Mouse (Mus musculus): Measurements from ENCODE around the gene Rplp1. TPM values are rescaled to one million over a fixed set of nuclear protein-coding genes. Genes with fewer than 3 reads are reported as not detected.

Gene Rplp1
- total and polyA plus RNA-seq, 3 experiments, result 1,490 to 4,232 (median 1,640) TPM

GRCm38 (mm10) chr9:61941054-61941453 lies 26.7 kb upstream of the Rplp1 start:
- Histone ChIP-seq H3K4me3 (no peak overlapping the region), H3K79me2 (replicated peaks; ENCODE audit: control insufficient read depth, insufficient read depth, low read length) (no peaks in the 10 kb centered on the region), H3K9ac (ENCODE audit: low read depth, low read length) (no peak overlapping the region), H3K4me1 (ENCODE audit: control insufficient read depth, insufficient read depth, low read length) (no peaks in the 10 kb centered on the region), H3K36me3 (ENCODE audit: control insufficient read depth, insufficient read depth, low read length) (no peaks in the 10 kb centered on the region), H3K27ac (no peak overlapping the region), H3K27me3 (ENCODE audit: control insufficient read depth, insufficient read depth, low read length) (no peaks in the 10 kb centered on the region; the same call in 1 of the 2 replicates)
- TF ChIP-seq POLR2A (IDR thresholded peaks at IDR 0.05; ENCODE audit: insufficient read depth, low read depth, low read length), result no peak
- no peak for TF ChIP-seq EP300 (IDR thresholded peaks at IDR 0.05; ENCODE audit: insufficient read depth, low read depth, low read length)
- TF ChIP-seq CTCF (IDR thresholded peaks at IDR 0.05), result no peak
- DNase-seq, result no peak
- WGBS, result 49% methylated on average over 3 of the region's 3 CpGs
- intact Hi-C loops (cut with DNase I), result no loop called here

GRCm38 (mm10) chr9:61933333-61933732 lies 19.0 kb upstream of the Rplp1 start:
- H3K4me3 ChIP-seq, result no peak overlapping the region
- DNase-seq, result no peak
- H3K9ac ChIP-seq (ENCODE audit: low read depth, low read length), result no peak overlapping the region
- H3K79me2 ChIP-seq (replicated peaks; ENCODE audit: control insufficient read depth, insufficient read depth, low read length), result no peaks in the 10 kb centered on the region
- no peaks in the 10 kb centered on the region for H3K4me1 ChIP-seq (ENCODE audit: control insufficient read depth, insufficient read depth, low read length)
- intact Hi-C loops (cut with DNase I), result no loop called here
- TF ChIP-seq POLR2A (IDR thresholded peaks at IDR 0.05; ENCODE audit: insufficient read depth, low read depth, low read length) (no peak), EP300 (IDR thresholded peaks at IDR 0.05; ENCODE audit: insufficient read depth, low read depth, low read length) (no peak), CTCF (IDR thresholded peaks at IDR 0.05) (no peak)
- no peaks in the 10 kb centered on the region for H3K27me3 ChIP-seq (ENCODE audit: control insufficient read depth, insufficient read depth, low read length)
- no peaks in the 10 kb centered on the region for H3K36me3 ChIP-seq (ENCODE audit: control insufficient read depth, insufficient read depth, low read length)
- H3K27ac ChIP-seq, result no peak overlapping the region
- WGBS, result 75% methylated on average over 2 of the region's 2 CpGs

- no peak for DNase-seq
- Histone ChIP-seq H3K79me2 (replicated peaks; ENCODE audit: control insufficient read depth, insufficient read depth, low read length) (no peaks in the 10 kb centered on the region), H3K9ac (ENCODE audit: low read depth, low read length) (no peak overlapping the region), H3K4me1 (ENCODE audit: control insufficient read depth, insufficient read depth, low read length) (no peaks in the 10 kb centered on the region), H3K4me3 (no peak overlapping the region), H3K27me3 (ENCODE audit: control insufficient read depth, insufficient read depth, low read length) (no peaks in the 10 kb centered on the region), H3K36me3 (ENCODE audit: control insufficient read depth, insufficient read depth, low read length) (no peaks in the 10 kb centered on the region), H3K27ac (no peak overlapping the region)
- TF ChIP-seq EP300 (IDR thresholded peaks at IDR 0.05; ENCODE audit: insufficient read depth, low read depth, low read length), result no peak
- no peak for TF ChIP-seq CTCF (IDR thresholded peaks at IDR 0.05)
- TF ChIP-seq POLR2A (IDR thresholded peaks at IDR 0.05; ENCODE audit: insufficient read depth, low read depth, low read length), result no peak
- 60% methylated on average over 3 of the region's 3 CpGs for WGBS
- intact Hi-C loops (cut with DNase I), result no loop called here
Observed at GRCm38 (mm10) chr9:61932009-61932408, 17.7 kb upstream of the Rplp1 start.

- H3K9ac ChIP-seq (ENCODE audit: low read depth, low read length), result no peak overlapping the region
- no peak overlapping the region for H3K27ac ChIP-seq
- H3K4me1 ChIP-seq (ENCODE audit: control insufficient read depth, insufficient read depth, low read length), result no peaks in the 10 kb centered on the region
- 91% methylated on average over 10 of the region's 10 CpGs for WGBS
- H3K27me3 ChIP-seq (ENCODE audit: control insufficient read depth, insufficient read depth, low read length), result no peaks in the 10 kb centered on the region
- H3K4me3 ChIP-seq, result no peak overlapping the region
- no peaks in the 10 kb centered on the region for H3K36me3 ChIP-seq (ENCODE audit: control insufficient read depth, insufficient read depth, low read length)
- intact Hi-C loops (cut with DNase I), result no loop called here
- no peak for DNase-seq
- no peaks in the 10 kb centered on the region for H3K79me2 ChIP-seq (replicated peaks; ENCODE audit: control insufficient read depth, insufficient read depth, low read length)
- no peak for TF ChIP-seq POLR2A (IDR thresholded peaks at IDR 0.05; ENCODE audit: insufficient read depth, low read depth, low read length)
Observed at GRCm38 (mm10) chr9:61925086-61925660, 10.8 kb upstream of the Rplp1 start.

- no peaks in the 10 kb centered on the region for H3K4me1 ChIP-seq (ENCODE audit: control insufficient read depth, insufficient read depth, low read length)
- no peaks in the 10 kb centered on the region for H3K36me3 ChIP-seq (ENCODE audit: control insufficient read depth, insufficient read depth, low read length)
- no peak for DNase-seq
- H3K27ac ChIP-seq, result no peak overlapping the region
- TF ChIP-seq POLR2A (IDR thresholded peaks at IDR 0.05; ENCODE audit: insufficient read depth, low read depth, low read length) (no peak), EP300 (IDR thresholded peaks at IDR 0.05; ENCODE audit: insufficient read depth, low read depth, low read length) (no peak), CTCF (IDR thresholded peaks at IDR 0.05) (no peak)
- H3K79me2 ChIP-seq (replicated peaks; ENCODE audit: control insufficient read depth, insufficient read depth, low read length), result no peaks in the 10 kb centered on the region
- no peaks in the 10 kb centered on the region for H3K27me3 ChIP-seq (ENCODE audit: control insufficient read depth, insufficient read depth, low read length)
- no peak overlapping the region for H3K9ac ChIP-seq (ENCODE audit: low read depth, low read length)
- 82% methylated on average over 6 of the region's 6 CpGs for WGBS
- H3K4me3 ChIP-seq, result no peak overlapping the region
- intact Hi-C loops (cut with DNase I), result no loop called here
Observed at GRCm38 (mm10) chr9:61920331-61920730, 6.0 kb upstream of the Rplp1 start.

- no peak overlapping the region for H3K27ac ChIP-seq
- intact Hi-C loops (cut with DNase I), result no loop called here
- no peaks in the 10 kb centered on the region for H3K79me2 ChIP-seq (replicated peaks; ENCODE audit: control insufficient read depth, insufficient read depth, low read length)
- DNase-seq, result no peak
- no peak overlapping the region for H3K9ac ChIP-seq (ENCODE audit: low read depth, low read length)
- TF ChIP-seq POLR2A (IDR thresholded peaks at IDR 0.05; ENCODE audit: insufficient read depth, low read depth, low read length) (no peak), CTCF (IDR thresholded peaks at IDR 0.05) (no peak), EP300 (IDR thresholded peaks at IDR 0.05; ENCODE audit: insufficient read depth, low read depth, low read length) (no peak)
- no peak overlapping the region for H3K4me3 ChIP-seq
- H3K36me3 ChIP-seq (ENCODE audit: control insufficient read depth, insufficient read depth, low read length), result 0 out of 2 replicates have a peak, but pooled peaks cover 2% of the 10 kb centered on the region
- WGBS, result 97% methylated on average over 5 of the region's 5 CpGs
- no peaks in the 10 kb centered on the region for H3K27me3 ChIP-seq (ENCODE audit: control insufficient read depth, insufficient read depth, low read length)
- H3K4me1 ChIP-seq (ENCODE audit: control insufficient read depth, insufficient read depth, low read length), result no peaks in the 10 kb centered on the region
Observed at GRCm38 (mm10) chr9:61919464-61919863, 5.1 kb upstream of the Rplp1 start.
